Mouse (Mus musculus): ENCODE results near the gene Mgat4c.

Gene Mgat4c

DNA sequence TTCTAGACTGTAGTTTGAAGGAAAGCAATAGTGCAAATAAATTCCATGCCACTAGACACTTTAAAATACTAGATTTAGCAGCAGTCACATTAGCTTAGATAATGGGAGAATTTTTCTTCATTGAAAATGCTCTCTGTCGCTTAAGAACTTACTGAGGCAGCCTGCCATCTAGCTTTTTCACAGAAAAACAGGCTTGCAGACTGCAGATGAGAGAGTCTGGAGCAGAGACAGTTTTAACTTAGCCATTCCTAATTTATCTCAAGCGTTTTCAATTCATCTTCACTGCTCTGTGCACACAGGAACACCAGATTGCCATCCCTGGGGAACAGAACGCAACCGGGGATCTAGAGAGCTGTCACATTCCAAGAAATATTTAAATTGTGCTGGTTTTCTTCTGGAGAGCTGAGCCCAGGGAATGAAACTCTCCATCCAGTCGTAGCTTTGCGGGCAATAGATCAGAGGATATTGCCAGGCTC, at the start of gene Mgat4c:
Gene Mgat4c, plus strand, starts transcription at position 51 of the 476 bp plus-strand sequence.
- no peak for DNase-seq

DNA sequence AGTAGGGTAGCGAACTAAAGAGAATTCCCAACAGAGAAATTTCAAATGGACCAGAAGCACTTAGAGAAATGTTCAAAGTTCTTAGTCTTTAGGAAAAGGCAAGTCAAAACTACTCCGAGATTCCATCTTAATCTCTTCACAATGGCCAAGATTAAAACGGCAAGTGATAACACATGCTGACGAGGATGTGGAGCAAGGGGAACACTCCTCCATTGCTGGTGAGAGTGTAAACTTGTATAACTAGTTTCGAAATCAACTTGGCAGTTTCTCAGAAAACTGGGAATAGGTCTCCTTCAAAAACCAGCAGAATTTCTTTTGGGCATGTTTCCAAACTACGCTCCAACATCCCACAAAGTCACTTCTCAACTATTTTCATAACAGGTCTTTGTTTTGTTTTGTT, 46.0 kb upstream of the Mgat4c start:
- no peak for DNase-seq

DNA sequence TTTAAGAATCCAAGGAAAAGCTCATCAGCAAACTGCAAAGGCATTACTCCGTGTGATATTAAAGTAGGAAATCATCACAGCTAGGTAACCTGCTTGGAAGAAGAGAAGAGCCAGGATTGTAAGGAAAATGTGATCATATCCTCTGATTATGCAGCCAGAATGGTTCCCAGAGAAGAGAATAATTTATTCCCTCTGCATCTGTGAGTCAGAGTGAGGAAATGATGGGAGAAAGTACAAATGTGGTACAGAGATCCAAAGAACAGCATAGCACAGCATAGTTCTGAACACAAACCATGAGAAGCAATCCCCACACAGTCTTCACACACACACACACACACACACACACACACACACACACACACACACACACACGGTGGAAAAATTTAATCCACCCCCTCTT, 40.2 kb upstream of the Mgat4c start:
- DNase-seq: no peak

DNA sequence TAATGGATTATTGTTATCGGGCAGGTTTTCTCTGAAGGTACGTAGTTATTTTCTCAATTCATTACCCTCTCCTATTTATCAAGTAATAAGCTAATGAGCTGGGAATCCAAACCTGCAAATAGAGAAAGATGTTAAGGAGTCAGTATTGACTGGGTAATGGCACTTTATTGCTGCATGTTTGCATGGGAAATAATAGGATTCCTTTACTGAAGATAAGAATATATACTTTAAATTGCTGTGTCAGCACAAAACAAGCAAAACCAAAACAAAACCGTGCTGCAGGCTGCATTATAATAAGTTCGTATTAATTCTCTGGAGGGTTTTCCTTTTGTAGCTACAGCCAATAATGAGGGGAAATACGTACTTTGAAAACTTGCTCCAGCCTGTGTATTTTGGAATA, 627 bp downstream of the Mgat4c start:
- no peak for DNase-seq

DNA sequence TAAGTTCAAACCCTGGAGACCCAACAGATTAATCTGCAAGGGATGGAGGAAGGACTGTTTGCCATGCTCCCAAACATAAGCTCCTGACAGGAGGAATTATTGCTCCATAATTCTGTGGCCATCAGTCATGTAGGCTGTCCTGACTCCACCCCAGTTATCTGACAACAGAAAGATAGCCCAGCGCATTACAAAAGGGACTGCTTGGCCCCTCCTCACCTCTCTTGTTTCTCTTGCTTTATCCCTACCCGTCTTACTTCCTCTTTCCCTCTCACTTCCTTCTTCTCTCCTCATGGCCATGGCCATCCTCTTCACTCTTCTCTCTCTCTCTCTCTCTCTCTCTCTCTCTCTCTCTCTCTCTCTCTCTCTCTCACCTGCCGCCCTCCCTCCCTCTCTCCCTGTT, 80.5 kb downstream of the Mgat4c start:
- DNase-seq: no peak

DNA sequence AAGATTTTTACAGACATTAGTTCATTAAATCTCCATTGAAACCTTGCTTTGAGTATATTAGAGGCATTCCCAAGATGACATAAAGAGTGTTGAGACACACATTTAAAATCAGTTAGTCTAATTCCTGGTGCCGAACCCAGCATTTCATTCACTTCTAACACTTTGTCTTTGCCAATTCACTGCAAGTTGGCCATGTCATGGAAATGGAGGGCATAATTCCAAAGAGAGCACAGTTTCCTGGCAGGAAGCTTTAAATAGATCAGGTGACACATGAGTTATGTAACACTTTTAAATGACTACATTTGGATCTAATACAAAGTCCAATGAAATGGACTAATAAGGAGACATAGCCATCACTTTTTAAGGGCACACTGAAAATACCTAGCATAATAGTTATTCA, 89.4 kb downstream of the Mgat4c start:
- no peak for DNase-seq

DNA sequence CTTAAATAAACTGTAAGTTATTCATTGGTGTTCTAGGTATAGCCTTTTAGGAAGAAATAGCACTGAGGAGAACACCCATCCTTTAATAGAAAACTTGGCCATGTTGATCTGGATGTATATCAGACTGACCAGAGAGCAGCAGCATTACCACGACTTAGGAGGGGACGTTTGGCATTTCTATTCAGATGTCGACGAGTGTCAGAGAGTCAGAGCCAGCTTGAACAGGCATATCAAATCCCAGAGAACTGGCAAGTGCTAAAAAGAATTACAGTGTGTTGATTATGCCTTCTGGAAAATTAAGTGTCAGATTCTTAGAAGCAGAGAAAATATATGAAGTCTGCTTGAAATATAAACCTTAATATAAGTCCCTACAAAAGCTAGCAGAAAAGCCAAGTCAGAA, 89.9 kb downstream of the Mgat4c start:
- no peak for DNase-seq

DNA sequence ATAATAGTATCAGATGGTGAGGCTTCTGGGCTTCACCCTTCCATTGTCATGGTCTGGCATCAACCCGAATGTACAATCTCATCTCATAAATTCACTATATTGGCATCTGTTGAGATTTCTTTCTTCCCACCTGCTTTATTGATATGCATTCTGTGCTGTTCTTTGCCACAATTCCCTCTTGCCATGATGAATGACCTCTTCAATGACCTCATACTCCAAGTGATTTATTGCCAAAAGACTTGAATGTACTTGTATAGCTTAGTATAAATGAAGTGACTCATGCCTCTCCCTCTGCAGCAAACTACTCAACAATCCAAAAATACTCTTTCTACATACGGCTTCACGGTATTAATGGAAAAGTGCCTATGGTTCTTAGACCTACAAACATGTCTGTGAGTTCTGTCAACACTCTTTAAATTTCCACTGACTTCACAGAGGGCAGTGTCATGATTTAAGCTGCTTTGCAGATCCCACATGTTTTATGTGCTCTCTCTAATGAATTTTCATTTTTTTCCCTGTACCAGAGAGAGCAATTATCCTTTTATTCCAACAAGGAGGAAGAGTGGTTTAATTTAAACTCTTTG, 102.0 kb downstream of the Mgat4c start:
- DNase-seq: no peak

DNA sequence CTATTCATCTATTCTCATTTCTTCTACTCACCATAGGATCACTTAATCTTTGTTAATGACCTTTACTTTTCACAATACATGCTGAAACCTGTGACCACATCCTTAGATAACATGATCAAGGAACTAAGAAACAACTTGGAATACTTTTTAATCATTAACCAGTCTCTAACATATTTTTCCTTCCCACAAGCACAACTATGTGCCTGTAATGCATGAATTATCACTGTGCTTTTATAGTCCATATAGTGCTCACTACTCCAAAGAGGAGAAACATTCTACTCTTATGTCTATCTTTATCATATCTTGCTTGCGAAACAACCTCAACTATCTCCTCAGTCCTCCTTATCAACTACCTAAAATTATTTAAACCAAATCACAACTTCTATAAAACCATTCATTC, 114.2 kb downstream of the Mgat4c start:
- no peak for DNase-seq

DNA sequence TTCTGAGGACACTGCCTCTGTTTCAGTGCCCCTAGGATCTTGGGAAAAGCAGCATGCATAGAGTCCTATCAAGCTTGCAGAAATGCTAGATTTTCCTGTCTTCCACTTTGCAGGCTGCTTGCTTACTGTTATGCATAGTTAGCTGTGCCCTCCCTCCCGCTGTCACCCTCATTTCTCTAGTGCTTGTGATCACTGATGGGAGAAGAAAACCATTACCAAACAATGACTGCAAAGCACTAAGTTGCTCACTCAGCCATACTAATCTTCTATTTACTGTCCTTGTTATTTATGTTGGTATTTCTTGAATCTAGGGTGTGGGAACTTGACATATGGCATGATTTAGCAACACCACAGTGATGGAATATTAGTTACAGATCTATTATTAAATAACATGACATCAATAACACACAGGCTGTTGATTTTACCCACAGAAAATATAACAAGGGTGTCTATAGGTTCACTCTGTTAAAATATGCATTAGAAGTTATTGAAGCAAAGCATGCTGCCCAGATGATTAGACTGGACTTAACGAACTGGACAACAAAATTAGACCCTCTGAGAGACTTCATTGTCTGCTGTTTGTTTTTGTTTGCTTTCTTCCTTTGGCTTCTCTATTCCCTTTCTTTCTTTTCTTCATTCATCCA, 117.7 kb downstream of the Mgat4c start:
- DNase-seq: no peak

DNA sequence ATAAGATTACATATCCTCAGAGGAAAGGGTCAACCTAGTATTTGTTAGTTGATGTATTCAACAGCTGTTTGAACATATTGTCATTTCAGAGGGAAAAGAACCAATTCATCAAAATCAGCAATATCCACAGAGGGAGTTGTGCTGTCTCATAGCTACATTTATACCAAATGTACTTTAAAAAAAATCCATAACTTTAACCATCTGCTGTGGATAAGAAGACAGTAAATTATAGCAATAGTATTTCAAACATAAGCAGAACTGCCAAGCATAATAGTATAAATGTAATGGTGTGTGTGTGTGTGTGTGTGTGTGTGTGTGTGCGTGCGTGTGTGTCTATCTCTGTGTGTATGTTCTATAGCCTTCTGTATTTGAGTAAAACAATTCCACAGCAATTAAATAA, 127.5 kb downstream of the Mgat4c start:
- DNase-seq: no peak

DNA sequence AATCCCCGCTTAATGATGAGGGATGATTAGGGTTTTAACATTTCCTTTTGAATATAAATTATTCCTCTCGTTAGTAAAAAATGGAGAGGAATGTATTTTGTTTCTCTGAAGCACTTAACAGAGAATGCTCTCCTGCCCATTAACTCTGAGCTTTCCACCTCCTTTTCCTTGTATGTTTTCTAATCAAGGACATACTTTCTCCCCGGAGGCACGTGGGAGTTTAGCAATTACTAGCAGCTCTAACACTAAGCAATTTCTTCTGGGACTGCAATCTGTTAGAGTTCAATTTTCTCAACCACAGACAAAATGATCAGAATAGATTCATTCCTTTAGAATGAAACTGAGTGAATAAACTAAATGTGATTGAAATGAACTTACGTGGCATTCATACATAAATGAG, 135.6 kb downstream of the Mgat4c start:
- DNase-seq: no peak

DNA sequence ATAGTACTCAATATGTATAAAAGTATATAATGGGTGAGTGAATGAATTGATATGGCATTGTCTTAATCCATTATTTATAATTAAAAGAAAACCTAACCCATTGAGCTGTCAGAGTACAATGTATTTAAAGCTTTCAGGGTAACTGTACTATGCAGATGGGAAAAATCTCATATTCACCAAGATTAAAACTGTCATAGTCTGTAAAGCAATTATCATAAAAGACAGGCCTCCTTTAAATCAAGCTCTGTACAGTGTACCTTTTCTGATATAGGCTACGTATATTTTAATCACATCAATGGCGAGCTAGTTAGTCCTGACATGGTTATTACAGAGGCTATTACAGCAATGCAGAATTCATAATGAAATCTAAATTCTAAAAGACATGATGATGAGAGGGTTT, 146.7 kb downstream of the Mgat4c start:
- no peak for DNase-seq

DNA sequence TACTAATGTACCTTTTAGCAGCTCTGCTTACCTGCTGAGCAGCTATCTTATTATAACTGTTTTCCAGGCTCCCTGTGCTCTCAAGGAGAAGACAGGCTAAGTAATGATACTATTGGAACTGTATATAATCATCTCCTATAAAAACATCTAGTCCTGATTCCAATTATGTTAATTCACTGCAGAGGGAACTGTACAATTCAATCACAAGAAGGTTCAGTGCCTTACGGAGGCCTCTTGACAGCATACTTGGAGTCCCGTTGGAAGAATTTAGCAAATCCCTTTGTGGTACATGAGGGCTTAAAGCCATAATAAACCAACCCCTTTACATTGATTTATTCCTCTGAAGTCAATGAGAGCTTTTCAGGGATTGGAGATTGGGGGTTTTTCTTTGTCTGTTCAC, 174.8 kb downstream of the Mgat4c start:
- no peak for DNase-seq

DNA sequence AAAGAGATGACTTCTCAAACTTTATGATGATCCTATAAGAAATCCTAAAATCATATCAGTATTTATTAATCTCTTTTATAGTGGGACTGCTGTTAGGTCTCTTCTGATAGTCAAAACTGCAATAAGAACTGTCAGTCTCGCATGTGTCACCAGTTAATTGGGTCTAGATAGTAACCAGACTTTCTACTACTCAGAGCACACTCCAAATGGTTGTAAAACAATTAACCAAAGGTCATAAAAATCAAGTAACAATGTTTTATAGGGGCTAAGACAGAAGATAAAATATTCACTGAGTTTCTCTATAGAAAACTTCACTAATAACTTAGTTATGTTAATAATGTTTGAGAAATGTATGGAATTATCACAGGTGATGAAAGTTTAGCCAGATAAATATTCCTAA, 208.6 kb downstream of the Mgat4c start:
- no peak for DNase-seq

DNA sequence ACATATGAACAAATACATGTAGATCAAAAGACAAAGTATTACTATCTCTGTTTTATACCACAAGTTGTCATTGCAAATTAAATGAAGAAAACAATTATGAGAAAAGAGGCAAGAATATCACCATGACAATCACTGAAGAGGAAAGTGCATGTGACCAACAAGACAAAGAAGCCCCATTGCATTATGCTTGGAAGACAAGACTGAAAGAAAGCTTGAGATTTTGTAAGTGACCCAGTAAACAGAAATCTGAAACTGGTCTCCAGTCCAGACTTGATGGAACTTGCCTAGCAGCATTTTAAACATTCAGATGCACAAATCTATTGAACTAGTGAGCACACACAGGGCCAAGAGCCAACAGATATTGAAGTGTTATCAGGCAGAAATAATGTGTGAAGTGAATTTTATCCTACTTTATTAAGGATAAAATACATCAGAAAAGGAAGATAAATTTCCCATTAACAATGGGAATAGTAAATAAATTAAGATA, 236.1 kb downstream of the Mgat4c start:
- DNase-seq: no peak

DNA sequence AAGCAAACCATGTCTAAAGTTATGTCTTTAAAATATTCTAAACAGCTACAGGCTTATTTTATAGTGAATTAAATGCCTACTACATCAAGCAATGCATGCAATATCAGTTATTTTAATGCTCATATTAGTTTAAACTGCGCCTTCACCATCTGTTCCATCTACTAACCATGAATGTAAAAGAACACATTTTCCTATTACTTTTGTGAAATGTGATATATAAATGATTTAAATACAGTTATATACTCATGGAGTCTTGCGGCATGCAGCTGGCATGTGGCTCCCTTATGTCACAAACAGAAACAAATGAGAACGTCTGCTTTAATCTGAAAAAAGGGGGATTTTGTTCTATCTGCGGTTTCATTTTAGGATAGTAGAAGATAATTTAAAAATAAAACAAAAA, 316.3 kb downstream of the Mgat4c start:
- DNase-seq: no peak

DNA sequence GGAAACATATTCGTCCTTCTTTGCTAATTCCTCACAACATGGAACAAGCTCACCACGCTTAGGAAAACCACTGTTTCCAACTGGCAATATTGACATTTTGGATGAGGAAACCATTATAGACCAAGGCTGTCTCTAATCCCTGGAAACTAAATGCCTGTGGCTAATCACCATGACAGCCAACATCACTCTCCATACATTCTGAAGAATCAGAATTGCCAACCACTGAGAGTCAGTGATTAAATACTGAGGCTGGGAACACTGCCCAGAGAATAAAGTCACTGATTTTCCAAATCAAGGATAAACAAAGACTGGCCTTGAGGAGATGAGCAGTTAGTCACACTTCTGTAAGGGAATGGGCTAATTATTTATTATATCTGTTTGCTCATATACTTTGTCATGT, 361.2 kb downstream of the Mgat4c start:
- no peak for DNase-seq

DNA sequence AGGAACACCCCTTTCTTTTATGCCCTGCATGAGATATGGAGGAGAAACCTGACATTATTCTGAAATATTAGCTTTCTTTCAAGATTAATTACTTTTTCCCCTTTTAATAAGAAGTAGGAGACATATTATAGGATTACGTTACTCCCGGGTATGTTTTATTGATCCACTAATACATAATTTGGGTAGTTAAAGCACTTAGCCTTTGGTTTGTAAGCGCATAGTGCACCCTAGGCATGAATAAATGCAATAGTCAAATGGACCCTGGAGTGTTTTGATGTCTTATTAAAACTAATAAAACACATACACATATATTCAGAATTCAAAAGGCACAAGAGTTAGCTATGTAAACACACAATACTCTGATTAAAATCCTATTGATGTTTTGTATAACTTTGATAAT, 374.9 kb downstream of the Mgat4c start:
- DNase-seq: no peak

DNA sequence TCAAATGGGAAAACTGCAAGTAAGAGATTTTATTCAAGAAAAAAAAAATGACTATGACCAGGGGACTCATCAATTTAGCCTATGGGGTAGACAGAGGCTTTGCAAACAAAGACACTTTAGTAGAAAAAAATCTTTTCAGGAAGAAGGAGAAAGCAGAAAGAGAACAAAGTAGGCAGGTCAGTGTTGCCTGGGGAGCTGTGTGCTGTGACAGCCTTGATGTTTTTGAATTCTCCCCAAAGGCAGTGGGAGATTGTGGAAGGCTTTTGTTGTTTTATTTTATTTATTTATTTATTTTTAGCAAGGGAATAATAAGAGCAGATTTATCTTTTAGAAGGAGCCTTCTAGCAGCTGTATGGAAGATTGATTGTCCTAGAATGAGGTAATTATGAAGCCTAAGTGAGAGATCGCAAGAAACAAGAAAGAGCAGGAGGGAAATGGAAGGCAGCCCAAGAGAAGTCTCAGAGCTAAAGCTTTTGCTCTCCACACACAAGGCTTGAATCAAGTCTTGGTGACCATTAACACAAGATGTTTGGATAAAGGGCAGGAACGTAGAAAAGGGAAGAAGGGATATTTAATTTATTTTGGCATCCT, 375.8 kb downstream of the Mgat4c start:
- DNase-seq: no peak

DNA sequence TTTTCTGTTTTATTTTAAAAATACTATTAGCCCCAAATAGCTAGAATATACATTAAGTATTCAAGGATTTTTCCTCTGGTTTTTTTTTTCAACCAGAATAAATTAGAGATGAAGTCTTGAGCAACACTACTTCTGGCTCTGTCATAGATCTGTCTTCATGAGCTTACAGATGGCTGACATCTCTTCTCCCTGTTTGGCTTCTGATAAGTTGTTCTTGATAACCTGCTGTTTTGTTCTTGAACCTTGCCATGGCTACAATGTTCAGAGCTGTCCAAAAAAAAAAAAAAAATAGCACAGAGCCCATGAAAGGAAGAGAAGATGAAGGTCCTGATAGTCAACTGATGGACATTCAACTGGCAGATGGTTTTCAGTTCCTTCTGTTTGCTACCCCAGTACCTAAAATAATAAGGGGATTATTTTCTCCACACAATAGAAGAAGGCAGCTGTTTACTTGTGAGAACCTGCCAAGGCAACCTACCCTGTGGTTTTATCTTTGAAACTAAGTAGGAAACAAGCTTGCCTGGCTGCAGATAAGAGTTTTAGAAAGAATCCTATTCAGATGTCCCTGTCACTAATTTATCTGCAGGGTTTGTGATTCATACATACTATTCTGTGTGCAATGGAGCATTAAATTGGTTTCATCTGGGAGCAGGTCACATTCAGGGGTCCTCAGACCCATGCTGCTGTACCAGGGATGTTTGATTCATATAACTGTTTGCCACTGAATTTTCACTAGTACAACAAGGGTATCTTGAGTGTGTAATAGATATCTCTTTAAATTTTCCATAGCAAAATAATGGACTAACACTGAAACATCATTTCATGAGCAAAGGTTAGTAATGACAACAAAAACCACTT, 393.5 kb downstream of the Mgat4c start:
- no peak for DNase-seq

DNA sequence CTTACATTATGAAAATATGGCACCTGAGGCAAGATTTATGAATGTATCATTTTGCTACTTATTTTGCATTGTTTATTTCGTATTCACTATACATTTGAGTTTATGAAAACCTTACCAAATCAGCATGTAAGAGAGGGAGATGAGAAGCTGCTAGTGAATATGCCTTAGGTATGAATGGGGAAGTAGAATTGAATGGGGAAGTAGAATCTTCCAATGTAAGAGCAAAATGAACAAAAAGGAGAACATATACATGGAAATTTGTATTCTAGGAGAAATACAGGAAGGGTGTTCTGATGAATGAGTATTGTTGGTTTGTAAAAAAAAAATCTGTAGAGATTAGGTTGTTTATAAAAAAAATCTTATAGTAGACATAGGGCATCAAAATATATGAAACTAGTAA, 441.9 kb downstream of the Mgat4c start:
- DNase-seq: no peak

DNA sequence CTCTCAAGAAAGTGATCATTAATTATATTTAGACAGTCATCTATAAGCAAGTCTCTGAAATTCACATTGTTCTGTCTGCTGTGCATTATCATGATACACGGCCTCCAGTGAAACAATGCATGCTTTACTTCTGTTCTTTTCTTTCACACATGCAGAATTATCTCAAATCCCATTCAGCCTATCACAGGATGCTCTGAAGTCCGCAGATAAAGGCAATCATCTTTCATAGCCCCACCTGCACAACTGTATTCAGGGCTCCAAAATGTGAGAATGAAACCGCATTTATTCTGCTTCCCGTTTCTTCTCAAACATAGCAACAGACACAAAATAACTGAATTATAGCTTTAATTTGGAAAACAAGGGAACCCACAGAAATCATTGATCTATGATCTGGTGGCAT, 446.1 kb downstream of the Mgat4c start:
- DNase-seq: no peak

DNA sequence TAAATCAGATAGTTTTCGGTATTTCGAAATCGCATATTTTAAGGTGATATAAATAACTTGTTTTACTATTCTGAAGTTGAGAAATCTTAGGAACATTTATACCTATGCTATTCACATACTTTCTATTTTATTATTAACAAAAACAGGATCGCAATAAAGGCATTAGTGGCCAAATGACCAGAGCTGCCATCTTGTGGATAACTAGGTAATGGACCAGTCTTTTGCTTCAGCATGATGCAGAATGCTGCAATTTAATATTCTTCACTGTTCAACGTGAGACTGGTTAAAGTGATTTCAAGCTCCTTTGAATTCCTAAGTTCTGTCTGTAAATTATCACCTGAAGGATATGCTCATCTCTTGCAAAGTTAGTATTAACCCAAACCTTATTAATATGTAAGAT, 473.6 kb downstream of the Mgat4c start:
- no peak for DNase-seq

Data from thymus, postnatal 4 days (tissue).